Mouse (Mus musculus): ENCODE results near the gene Uqcrc1. TPM values are rescaled to one million over a fixed set of nuclear protein-coding genes. Genes with fewer than 3 reads are reported as not detected.

The Uqcrc1 gene
- polyA plus RNA-seq, 1 experiment from 2014 or later = 561 TPM

DNA sequence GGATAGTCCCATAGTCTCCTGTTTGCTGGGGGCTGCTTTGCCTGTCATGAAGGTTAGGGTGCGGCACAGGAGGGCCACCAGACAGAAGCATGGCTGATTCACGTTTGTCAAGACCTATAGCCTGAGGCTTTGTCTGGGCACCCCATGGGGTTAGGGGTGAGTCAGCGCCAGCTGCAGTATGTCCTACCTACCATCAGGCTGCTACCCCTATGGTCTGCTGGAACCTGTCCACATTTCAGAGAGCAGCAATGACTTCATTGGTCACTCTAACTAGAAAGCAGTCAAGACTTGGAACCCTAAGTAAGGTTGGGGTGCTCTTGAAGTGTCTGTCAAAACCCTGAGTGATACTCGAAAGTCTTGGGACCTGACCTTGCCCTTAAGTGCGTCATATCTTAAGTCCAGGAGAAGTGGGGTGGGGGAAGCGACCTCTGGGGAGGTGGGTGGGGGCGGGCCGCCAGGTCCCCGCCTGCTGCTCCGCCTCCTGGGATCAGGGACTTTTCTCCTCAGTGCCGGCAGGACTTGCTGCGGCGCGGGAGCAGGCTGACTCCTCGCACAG, 16.7 kb downstream of the Uqcrc1 start, which contains the start of gene Col7a1:
TSS of gene Col7a1 (plus strand) at position 506 of the 556 bp plus-strand sequence.
- H3K9me3 ChIP-seq (replicated peaks) = no peaks in the 10 kb centered on the region
- H3K4me1 ChIP-seq = peaks cover 47% of the 10 kb centered on the region
- DNase-seq (ENCODE audit: low spot score) = peak; percentile 43
- H3K36me3 ChIP-seq = peaks cover 34% of the 10 kb centered on the region
- H3K27ac ChIP-seq = peak within 1 kb of the TSS; percentile 57
- 12% methylated on average over 15 of the region's 15 CpGs for whole genome bisulfite sequencing
- peak within 1 kb of the TSS; percentile 42 for H3K4me3 ChIP-seq
- H3K27me3 ChIP-seq (ENCODE audit: low read depth, poor library complexity, severe bottlenecking) = peaks cover 42% of the 10 kb centered on the region

DNA sequence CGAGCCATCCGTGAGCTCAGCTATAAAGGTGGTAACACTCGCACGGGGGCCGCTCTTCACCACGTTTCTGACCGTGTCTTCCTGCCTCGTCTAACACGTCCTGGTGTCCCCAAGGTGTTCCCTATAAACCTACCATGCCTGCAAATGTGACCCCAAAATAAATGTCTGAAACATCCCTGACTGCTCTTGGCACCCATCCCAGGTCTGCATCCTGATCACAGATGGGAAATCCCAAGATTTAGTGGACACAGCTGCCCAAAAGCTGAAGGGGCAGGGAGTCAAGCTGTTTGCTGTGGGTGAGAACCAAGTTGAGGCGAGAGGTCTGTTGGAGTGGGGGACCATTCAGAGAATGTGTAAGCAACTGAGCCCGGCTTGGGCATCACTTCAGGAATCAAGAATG, 18.8 kb downstream of the Uqcrc1 start:
- Histone ChIP-seq H3K27me3 (ENCODE audit: low read depth, poor library complexity, severe bottlenecking) (peaks cover 42% of the 10 kb centered on the region), H3K4me1 (peaks cover 26% of the 10 kb centered on the region), H3K36me3 (peaks cover 14% of the 10 kb centered on the region), H3K9me3 (replicated peaks) (no peaks in the 10 kb centered on the region), H3K4me3 (no peak overlapping the region), H3K27ac (no peak overlapping the region)
- DNase-seq (ENCODE audit: low spot score) = no peak
- 94% methylated on average over 11 of the region's 11 CpGs for WGBS

DNA sequence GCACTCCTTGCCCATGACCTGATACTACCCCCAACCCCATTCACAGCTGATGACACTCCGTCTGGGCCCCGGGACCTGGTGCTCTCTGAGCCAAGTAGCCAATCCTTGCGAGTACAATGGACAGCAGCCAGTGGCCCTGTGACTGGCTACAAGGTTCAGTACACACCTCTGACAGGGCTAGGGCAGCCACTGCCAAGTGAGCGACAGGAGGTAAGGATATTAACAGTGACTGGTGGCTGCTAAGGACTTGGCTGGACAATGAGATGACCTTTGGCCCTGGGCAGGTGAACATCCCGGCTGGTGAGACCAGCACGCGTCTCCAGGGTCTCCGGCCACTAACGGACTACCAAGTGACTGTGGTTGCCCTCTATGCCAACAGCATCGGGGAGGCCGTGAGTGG, 19.4 kb downstream of the Uqcrc1 start:
- peaks cover 24% of the 10 kb centered on the region for H3K4me1 ChIP-seq
- 91% methylated on average over 11 of the region's 11 CpGs for WGBS
- peaks cover 8% of the 10 kb centered on the region for H3K36me3 ChIP-seq
- DNase-seq (ENCODE audit: low spot score) = no peak
- H3K27me3 ChIP-seq (ENCODE audit: low read depth, poor library complexity, severe bottlenecking) = peaks cover 42% of the 10 kb centered on the region
- no peak overlapping the region for H3K4me3 ChIP-seq
- H3K27ac ChIP-seq = no peak overlapping the region
- no peaks in the 10 kb centered on the region for H3K9me3 ChIP-seq (replicated peaks)

GRCm38 (mm10) chr9:108963577-108963976, 27.1 kb downstream of the Uqcrc1 start:
- H3K36me3 ChIP-seq = no peaks in the 10 kb centered on the region
- H3K27ac ChIP-seq = no peak overlapping the region
- H3K27me3 ChIP-seq (ENCODE audit: low read depth, poor library complexity, severe bottlenecking) = no peaks in the 10 kb centered on the region
- WGBS = 81% methylated on average over 3 of the region's 3 CpGs
- no peaks in the 10 kb centered on the region for H3K9me3 ChIP-seq (replicated peaks)
- peaks cover 8% of the 10 kb centered on the region; the same call in 1 of the 2 replicates for H3K4me1 ChIP-seq
- no peak for DNase-seq (ENCODE audit: low spot score)
- no peak overlapping the region for H3K4me3 ChIP-seq

- DNase-seq (ENCODE audit: low spot score) = no peak
- H3K4me3 ChIP-seq = no peak overlapping the region
- H3K27me3 ChIP-seq (ENCODE audit: low read depth, poor library complexity, severe bottlenecking) = no peaks in the 10 kb centered on the region
- peaks cover 8% of the 10 kb centered on the region; the same call in 1 of the 2 replicates for H3K4me1 ChIP-seq
- 87% methylated on average over 6 of the region's 6 CpGs for WGBS
- no peaks in the 10 kb centered on the region for H3K36me3 ChIP-seq
- no peaks in the 10 kb centered on the region for H3K9me3 ChIP-seq (replicated peaks)
- H3K27ac ChIP-seq = no peak overlapping the region
Observed at GRCm38 (mm10) chr9:108964338-108964737, 27.9 kb downstream of the Uqcrc1 start.

- Histone ChIP-seq H3K4me3 (no peak overlapping the region), H3K36me3 (no peaks in the 10 kb centered on the region), H3K9me3 (replicated peaks) (no peaks in the 10 kb centered on the region), H3K27me3 (ENCODE audit: low read depth, poor library complexity, severe bottlenecking) (no peaks in the 10 kb centered on the region), H3K4me1 (peaks cover 8% of the 10 kb centered on the region; the same call in 1 of the 2 replicates), H3K27ac (no peak overlapping the region)
- DNase-seq (ENCODE audit: low spot score) = no peak
- 91% methylated on average over 8 of the region's 8 CpGs for WGBS
Observed at GRCm38 (mm10) chr9:108970623-108971022, 34.2 kb downstream of the Uqcrc1 start.

- no peaks in the 10 kb centered on the region for H3K27me3 ChIP-seq (ENCODE audit: low read depth, poor library complexity, severe bottlenecking)
- H3K9me3 ChIP-seq (replicated peaks) = no peaks in the 10 kb centered on the region
- H3K4me1 ChIP-seq = no peaks in the 10 kb centered on the region; the same call in 1 of the 2 replicates
- H3K4me3 ChIP-seq = no peak overlapping the region
- no peaks in the 10 kb centered on the region for H3K36me3 ChIP-seq
- DNase-seq (ENCODE audit: low spot score) = no peak
- H3K27ac ChIP-seq = no peak overlapping the region
- WGBS = 87% methylated on average over 9 of the region's 9 CpGs
Observed at GRCm38 (mm10) chr9:108976483-108976882, 40.0 kb downstream of the Uqcrc1 start.

GRCm38 (mm10) chr9:108977966-108978365, 41.5 kb downstream of the Uqcrc1 start:
- WGBS = 78% methylated on average over 7 of the region's 7 CpGs
- Histone ChIP-seq H3K36me3 (no peaks in the 10 kb centered on the region), H3K27ac (no peak overlapping the region), H3K9me3 (replicated peaks) (no peaks in the 10 kb centered on the region), H3K4me1 (no peaks in the 10 kb centered on the region), H3K4me3 (no peak overlapping the region), H3K27me3 (ENCODE audit: low read depth, poor library complexity, severe bottlenecking) (no peaks in the 10 kb centered on the region)
- DNase-seq (ENCODE audit: low spot score) = no peak

- peaks cover 8% of the 10 kb centered on the region for H3K4me1 ChIP-seq
- H3K4me3 ChIP-seq = no peak overlapping the region
- WGBS = 87% methylated on average over 8 of the region's 8 CpGs
- no peak for DNase-seq (ENCODE audit: low spot score)
- no peaks in the 10 kb centered on the region for H3K9me3 ChIP-seq (replicated peaks)
- no peaks in the 10 kb centered on the region for H3K27me3 ChIP-seq (ENCODE audit: low read depth, poor library complexity, severe bottlenecking)
- no peak overlapping the region for H3K27ac ChIP-seq
- H3K36me3 ChIP-seq = no peaks in the 10 kb centered on the region
Observed at GRCm38 (mm10) chr9:108982498-108982897, 46.1 kb downstream of the Uqcrc1 start.

GRCm38 (mm10) chr9:108983209-108983608, 46.8 kb downstream of the Uqcrc1 start:
- 82% methylated on average over 9 of the region's 9 CpGs for WGBS
- Histone ChIP-seq H3K4me1 (peaks cover 15% of the 10 kb centered on the region), H3K4me3 (no peak overlapping the region), H3K27me3 (ENCODE audit: low read depth, poor library complexity, severe bottlenecking) (no peaks in the 10 kb centered on the region), H3K9me3 (replicated peaks) (no peaks in the 10 kb centered on the region), H3K27ac (no peak overlapping the region), H3K36me3 (no peaks in the 10 kb centered on the region)
- DNase-seq (ENCODE audit: low spot score) = no peak

GRCm38 (mm10) chr9:108985710-108986109, 49.3 kb downstream of the Uqcrc1 start, which contains the start of gene Ucn2:
Gene Ucn2 (plus strand): TSS chr9:108986010.
- H3K27me3 ChIP-seq (ENCODE audit: low read depth, poor library complexity, severe bottlenecking) = no peaks in the 10 kb centered on the region
- H3K36me3 ChIP-seq = no peaks in the 10 kb centered on the region
- H3K27ac ChIP-seq = no peak within 1 kb of the TSS
- no peak within 1 kb of the TSS for H3K4me3 ChIP-seq
- no peak for DNase-seq (ENCODE audit: low spot score)
- WGBS = 75% methylated on average over 4 of the region's 4 CpGs
- no peaks in the 10 kb centered on the region for H3K9me3 ChIP-seq (replicated peaks)
- peaks cover 33% of the 10 kb centered on the region for H3K4me1 ChIP-seq

DNA sequence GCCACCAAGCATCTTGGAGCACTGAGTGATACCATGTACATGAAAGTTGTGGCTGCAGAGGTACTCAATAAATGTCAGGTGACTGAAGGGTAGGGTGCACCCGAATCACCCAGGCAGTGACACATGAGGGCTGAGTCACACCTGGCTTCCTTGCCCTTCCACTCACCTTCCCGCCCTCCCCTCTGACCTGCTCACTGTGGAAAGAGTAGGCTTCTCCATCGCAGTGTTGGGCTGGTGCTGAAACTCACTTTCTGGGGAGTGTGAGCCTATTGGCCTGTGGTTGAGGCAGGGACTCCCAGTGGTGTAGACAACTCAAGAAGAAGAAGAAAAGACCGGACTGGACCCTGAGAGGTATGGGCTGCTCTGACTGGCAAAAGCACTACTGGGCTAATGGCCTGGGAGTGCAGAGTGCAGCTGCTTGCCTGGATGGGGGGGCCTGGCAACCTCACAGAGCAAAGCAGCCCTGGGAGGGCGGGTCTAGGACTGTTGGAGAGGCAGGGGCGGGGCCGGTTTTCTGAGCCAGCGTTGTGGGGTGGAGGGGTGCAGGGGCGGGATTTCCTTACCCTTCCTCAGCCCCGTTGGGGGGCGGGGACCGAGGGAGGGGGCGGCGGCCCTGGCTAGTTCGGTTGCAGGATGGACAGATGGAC, 51.4 kb downstream of the Uqcrc1 start:
- DNase-seq (ENCODE audit: low spot score) = peak; percentile 57
- Histone ChIP-seq H3K9me3 (replicated peaks) (no peaks in the 10 kb centered on the region), H3K36me3 (no peaks in the 10 kb centered on the region), H3K4me1 (peaks cover 49% of the 10 kb centered on the region), H3K27me3 (ENCODE audit: low read depth, poor library complexity, severe bottlenecking) (no peaks in the 10 kb centered on the region), H3K27ac (peak overlapping the region; percentile 68), H3K4me3 (peak overlapping the region; percentile 38)
- 19% methylated on average over 15 of the region's 15 CpGs for WGBS

DNA sequence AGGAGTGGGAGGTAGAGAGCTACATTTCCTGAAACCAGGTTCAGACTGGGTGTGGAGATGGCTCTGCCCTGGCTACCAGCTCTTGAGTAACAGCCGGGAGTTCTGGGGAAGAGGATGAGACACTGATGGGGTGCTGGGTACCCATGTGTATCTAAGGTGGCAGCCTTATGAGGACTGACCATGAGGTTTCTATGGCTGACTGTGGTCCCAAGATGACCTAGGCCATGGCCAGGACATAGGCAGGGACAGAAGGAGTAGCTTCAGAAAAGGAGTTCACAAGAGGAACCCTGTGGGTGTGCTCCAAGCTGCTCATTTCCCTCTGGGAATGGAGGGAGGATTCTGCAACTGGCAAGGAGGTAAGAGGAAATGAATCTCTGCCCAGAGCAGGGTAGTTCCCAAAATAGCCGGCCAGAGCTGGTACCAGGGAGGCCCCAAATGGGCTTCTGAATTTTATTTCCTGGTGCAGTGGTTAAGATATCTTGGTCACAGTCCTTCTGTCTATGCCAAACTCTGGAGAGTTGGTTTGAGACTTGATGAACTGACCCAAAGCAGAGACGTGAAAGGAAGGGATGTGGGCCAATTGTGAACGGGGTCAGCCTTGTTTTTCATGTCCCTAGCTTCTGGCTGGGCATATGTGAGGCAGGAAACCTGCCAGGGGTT, 53.5 kb downstream of the Uqcrc1 start:
- Histone ChIP-seq H3K27ac (peak overlapping the region; percentile 61), H3K27me3 (ENCODE audit: low read depth, poor library complexity, severe bottlenecking) (no peaks in the 10 kb centered on the region), H3K36me3 (no peaks in the 10 kb centered on the region), H3K4me3 (no peak overlapping the region), H3K9me3 (replicated peaks) (no peaks in the 10 kb centered on the region), H3K4me1 (peaks cover 49% of the 10 kb centered on the region)
- no peak for DNase-seq (ENCODE audit: low spot score)
- 77% methylated on average over 4 of the region's 4 CpGs for WGBS
